Mouse (Mus musculus) ES-E14 (cell line): ENCODE measurements around the gene Acin1.

Experiments
- CHD2 ChIP-seq: IDR thresholded peaks from 2 replicates; pipeline ENCODE4 v1.6.1; 2014; ENCODE audit warnings: mild to moderate bottlenecking, low read depth, low read length, inconsistent platforms
- MAFK ChIP-seq: IDR thresholded peaks from 2 replicates; pipeline ENCODE4 v1.6.1; 2014; ENCODE audit warnings: mild to moderate bottlenecking, low read depth, low read length, inconsistent platforms; ENCODE audit not compliant: insufficient read depth
- ZC3H11A ChIP-seq: IDR thresholded peaks from 2 replicates; pipeline ENCODE4 v1.6.1; 2012; ENCODE audit warnings: low read depth, mild to moderate bottlenecking, inconsistent platforms, low read length, borderline replicate concordance
- ZNF384 ChIP-seq: IDR thresholded peaks from 2 replicates; pipeline ENCODE4 v1.6.1; 2012; ENCODE audit warnings: low read depth, low read length, inconsistent platforms

GRCm38 (mm10) chr14:54703207-54703606, 16.5 kb upstream of the Acin1 start:
- TF ChIP-seq CHD2 (no peak), ZNF384 (no peak), MAFK (no peak), ZC3H11A (no peak)
